Mouse (Mus musculus) left cerebral cortex, postnatal 14 days (tissue): ENCODE results near the gene Ap5s1. TPM values are rescaled to one million over a fixed set of nuclear protein-coding genes. Genes with fewer than 3 reads are reported as not detected.

Source experiments
- DNase-seq, 2 experiments: peaks; one replicate each; pipeline ENCODE4 v3.0.0; 2021 to 2022; ENCODE audit warnings: low spot score in 2 of 2, mixed read lengths in 1 of 2
- intact Hi-C: fragments of 180-260 bp; cut with DNase I; formaldehyde crosslinking; loops from one replicate; pipeline ENCODE4 v1.15.1; 2025
- long read RNA-seq, 2 experiments: library from polyadenylated mRNA; stranded (forward); transcript quantifications; one replicate each; pipeline ENCODE4 v2.0.0; 2021
- total RNA-seq, 2 experiments: library from RNA; stranded (reverse); gene quantifications; 2 replicates each; pipeline ENCODE4 v1.2.3; 2021

The Ap5s1 gene
- total RNA-seq = 10 to 100 TPM; 23.9 to 26.3 TPM
- long read RNA-seq, experiment 1, transcript Ap5s1-203 (3 exons, 1,521 nt) = minor isoform, 9 of 26 reads
- long read RNA-seq, experiment 1, transcript Ap5s1-205 (2 exons, 868 nt) = major isoform, 16 of 26 reads
- long read RNA-seq, experiment 1, partial matches to known transcripts = 0 of 26 reads
- long read RNA-seq, experiment 1, other reads (novel, unspliced or antisense) = 0 of 26 reads
- long read RNA-seq, experiment 2, transcript Ap5s1-203 (3 exons, 1,521 nt) = minor isoform, 8 of 28 reads
- long read RNA-seq, experiment 2, transcript Ap5s1-205 (2 exons, 868 nt) = major isoform, 15 of 28 reads
- long read RNA-seq, experiment 2, partial matches to known transcripts = 0 of 28 reads
- long read RNA-seq, experiment 2, other reads (novel, unspliced or antisense) = 5 of 28 reads

- DNase-seq = no peak
- intact Hi-C loops = no loop called here
Measured at GRCm38 (mm10) chr2:131206778-131207177, at the start of gene Ap5s1. TSS of gene Ap5s1 (plus strand) at chr2:131207078.

- DNase-seq = peak in 1 of 2 experiments; percentile 33
- intact Hi-C loops = no loop called here
Measured at GRCm38 (mm10) chr2:131159491-131159910, 47.4 kb upstream of the Ap5s1 start.

GRCm38 (mm10) chr2:131159938-131160581, 46.8 kb upstream of the Ap5s1 start, which contains the start of gene 1700037H04Rik:
TSS of gene 1700037H04Rik (minus strand) at chr2:131160081.
- intact Hi-C loops = loop anchor here (2.0 kb wide), 1 partner anchor 65 kb away; no protein-coding TSS in a partner anchor
- DNase-seq = peak; percentile 97 to 98

GRCm38 (mm10) chr2:131160671-131161111, 46.2 kb upstream of the Ap5s1 start:
- DNase-seq = peak; percentile 38 to 41
- intact Hi-C loops = loop anchor here (2.0 kb wide), 1 partner anchor 66 kb away; no protein-coding TSS in a partner anchor

GRCm38 (mm10) chr2:131163924-131164323, 43.0 kb upstream of the Ap5s1 start:
- intact Hi-C loops = no loop called here
- DNase-seq = no peak

- DNase-seq = no peak
Measured at GRCm38 (mm10) chr2:131166172-131166571, 40.7 kb upstream of the Ap5s1 start.

GRCm38 (mm10) chr2:131167984-131168383, 38.9 kb upstream of the Ap5s1 start:
- intact Hi-C loops = no loop called here
- DNase-seq = no peak

More at GRCm38 (mm10) chr2:131166172-131166571, 40.7 kb upstream of the Ap5s1 start:
- intact Hi-C loops = no loop called here

- intact Hi-C loops = no loop called here
- no peak for DNase-seq
Measured at GRCm38 (mm10) chr2:131168914-131169313, 38.0 kb upstream of the Ap5s1 start.

GRCm38 (mm10) chr2:131170936-131171335, 35.9 kb upstream of the Ap5s1 start:
- intact Hi-C loops = no loop called here
- no peak for DNase-seq

GRCm38 (mm10) chr2:131171401-131172104, 35.3 kb upstream of the Ap5s1 start:
- intact Hi-C loops = no loop called here
- DNase-seq = peak; percentile 66 to 71

- intact Hi-C loops = no loop called here
- no peak for DNase-seq
Measured at GRCm38 (mm10) chr2:131172322-131172721, 34.6 kb upstream of the Ap5s1 start.

- intact Hi-C loops = no loop called here
- DNase-seq = peak; percentile 75 to 82
Measured at GRCm38 (mm10) chr2:131174700-131175099, 32.2 kb upstream of the Ap5s1 start.

- intact Hi-C loops = no loop called here
- DNase-seq = no peak
Measured at GRCm38 (mm10) chr2:131175286-131175944, 31.5 kb upstream of the Ap5s1 start.

- no peak for DNase-seq
- intact Hi-C loops = no loop called here
Measured at GRCm38 (mm10) chr2:131175945-131176309, 31.0 kb upstream of the Ap5s1 start.

- no peak for DNase-seq
- intact Hi-C loops = no loop called here
Measured at GRCm38 (mm10) chr2:131176491-131176890, 30.4 kb upstream of the Ap5s1 start.

- intact Hi-C loops = no loop called here
- no peak for DNase-seq
Measured at GRCm38 (mm10) chr2:131177932-131178331, 28.9 kb upstream of the Ap5s1 start.

GRCm38 (mm10) chr2:131178828-131179245, 28.0 kb upstream of the Ap5s1 start:
- DNase-seq = peak in 1 of 2 experiments; percentile 12
- intact Hi-C loops = loop anchor here (1.0 kb wide), 1 partner anchor 31 kb away; no protein-coding TSS in a partner anchor

- DNase-seq = peak; percentile 60 to 84
- intact Hi-C loops = loop anchor here (1.0 kb wide), 1 partner anchor 31 kb away; no protein-coding TSS in a partner anchor
Measured at GRCm38 (mm10) chr2:131179246-131179886, 27.5 kb upstream of the Ap5s1 start.
